50 mouse cellular contexts compared by ENCODE assay signal in genomic region chr5:88540845-88541244, GRCm38 (mm10). TPM values are rescaled to one million over a fixed set of nuclear protein-coding genes. Genes with fewer than 3 reads are reported as not detected.
"Had no signal": no experiment of that assay in that cellular context is flagged by ENCODE, and none has a peak within 500 bp of the region (broad histone marks: within the 10 kb centered on the region; RNA-seq: fewer than 3 reads in every experiment).

No protein-coding gene starts in this region.

- H3K27me3 ChIP-seq: heart, embryonic 12.5 days; heart, embryonic 13.5 days; heart, embryonic 15.5 days; hindbrain, embryonic 12.5 days; hindbrain, embryonic 13.5 days; hindbrain, embryonic 15.5 days; intestine, embryonic 15.5 days; kidney, embryonic 15.5 days had no signal

- H3K36me3 ChIP-seq: heart, embryonic 10.5 days; heart, embryonic 12.5 days; heart, embryonic 13.5 days; heart, embryonic 15.5 days; hindbrain, embryonic 10.5 days; hindbrain, embryonic 12.5 days; hindbrain, embryonic 13.5 days; hindbrain, embryonic 15.5 days; intestine, embryonic 15.5 days; kidney, embryonic 15.5 days had no signal

- H3K27ac ChIP-seq: heart, embryonic 10.5 days; heart, embryonic 13.5 days; heart, embryonic 15.5 days; hindbrain, embryonic 10.5 days; hindbrain, embryonic 12.5 days; hindbrain, embryonic 13.5 days; hindbrain, embryonic 14.5 days; hindbrain, embryonic 15.5 days; hindbrain, postnatal 0 days; intestine, embryonic 15.5 days; kidney, embryonic 15.5 days; kidney, postnatal 0 days; layer of hippocampus, adult 2 months; left cerebral cortex, adult 2 months had no signal

- H3K9me3 ChIP-seq: heart, embryonic 10.5 days; heart, embryonic 12.5 days; heart, embryonic 13.5 days; heart, embryonic 15.5 days; hindbrain, embryonic 10.5 days; hindbrain, embryonic 12.5 days; hindbrain, embryonic 13.5 days; hindbrain, embryonic 15.5 days; intestine, embryonic 15.5 days; kidney, embryonic 15.5 days had no signal

- H3K9ac ChIP-seq: heart, embryonic 12.5 days; heart, embryonic 13.5 days; heart, embryonic 15.5 days; hindbrain, embryonic 12.5 days; hindbrain, embryonic 13.5 days; hindbrain, embryonic 14.5 days; hindbrain, embryonic 15.5 days; intestine, embryonic 15.5 days; kidney, embryonic 15.5 days had no signal

- H3K4me3 ChIP-seq: heart, embryonic 10.5 days; heart, embryonic 12.5 days; heart, embryonic 13.5 days; heart, embryonic 15.5 days; hindbrain, embryonic 10.5 days; hindbrain, embryonic 12.5 days; hindbrain, embryonic 13.5 days; hindbrain, embryonic 15.5 days; intestine, embryonic 15.5 days; kidney, embryonic 15.5 days; layer of hippocampus, adult 2 months; left cerebral cortex, adult 2 months had no signal

- H3K4me1 ChIP-seq: heart, embryonic 10.5 days; heart, embryonic 12.5 days; heart, embryonic 13.5 days; heart, embryonic 15.5 days; hindbrain, embryonic 10.5 days; hindbrain, embryonic 12.5 days; hindbrain, embryonic 13.5 days; hindbrain, embryonic 15.5 days; intestine, embryonic 15.5 days; kidney, embryonic 15.5 days had no signal

- ATAC-seq: hindbrain, embryonic 16.5 days; hindbrain, postnatal 0 days; inflammation-experienced regulatory T-cells, adult 6 months; intestine, embryonic 15.5 days; intestine, embryonic 16.5 days; intestine, postnatal 0 days had no signal

- H3K4me2 ChIP-seq: heart, embryonic 12.5 days; heart, embryonic 13.5 days; heart, embryonic 15.5 days; hindbrain, embryonic 12.5 days; hindbrain, embryonic 13.5 days; hindbrain, embryonic 14.5 days; hindbrain, embryonic 15.5 days; intestine, embryonic 15.5 days; kidney, embryonic 15.5 days had no signal

- DNase-seq: heart, postnatal 10 days; heart, postnatal 14 days; heart, postnatal 36 days; heart, postnatal 4 days; kidney, adult 11 months; kidney, adult 18-20 months; kidney, adult 2 months; kidney, adult 8-10 months; kidney, adult 9 months; kidney, postnatal 10 days; kidney, postnatal 14 days; kidney, postnatal 25 days; kidney, postnatal 36 days; kidney, postnatal 4 days; layer of hippocampus, adult 9-11 months; layer of hippocampus, postnatal 36 days had no signal

RNA-seq across cellular contexts. Expression of gene Jchain, which starts 13.2 kb away (rescaled TPM):
- polyA plus RNA-seq: heart, embryonic 10.5 days; hindbrain, embryonic 11.5 days; intestine, embryonic 14.5 days; intestine, postnatal 0 days; kidney, embryonic 14.5 days; kidney, embryonic 15.5 days had no signal

RNA-seq across cellular contexts. Expression of gene Enam, which starts 53.1 kb away (rescaled TPM):
- total RNA-seq: heart, postnatal 10 days; heart, postnatal 14 days; heart, postnatal 25 days; heart, postnatal 36 days; heart, postnatal 4 days; hematopoietic stem cell, adult 5-6 weeks; hindbrain, postnatal 0 days; layer of hippocampus, adult 2 months; layer of hippocampus, adult 8-10 months; layer of hippocampus, postnatal 10 days; layer of hippocampus, postnatal 14 days; layer of hippocampus, postnatal 25 days; layer of hippocampus, postnatal 36 days; left cerebral cortex, adult 18-20 months; left cerebral cortex, adult 2 months had no signal
- polyA plus RNA-seq: heart, embryonic 10.5 days; heart, embryonic 12.5 days; heart, embryonic 13.5 days; heart, embryonic 14.5 days; heart, embryonic 16.5 days; heart, postnatal 0 days; hindbrain, embryonic 10.5 days; hindbrain, embryonic 11.5 days; hindbrain, embryonic 12.5 days; hindbrain, embryonic 13.5 days; hindbrain, embryonic 14.5 days; hindbrain, embryonic 15.5 days; hindbrain, embryonic 16.5 days; hindbrain, postnatal 0 days; intestine, embryonic 14.5 days; intestine, embryonic 15.5 days; intestine, embryonic 16.5 days; intestine, postnatal 0 days; kidney, adult 2 months; kidney, embryonic 14.5 days; kidney, embryonic 15.5 days; kidney, embryonic 16.5 days; kidney, postnatal 0 days; large intestine, adult 2 months had no signal
